Mouse (Mus musculus): ENCODE measurements around the gene Cypt2. TPM values are rescaled to one million over a fixed set of nuclear protein-coding genes. Genes with fewer than 3 reads are reported as not detected.
"Not testable (repeated sequence)": the region's sequence is repeated elsewhere in the genome, so short reads cannot be mapped to it uniquely, and the experiment has no call there.

The Cypt2 gene
- total RNA-seq (2014; rRNA removed; ENCODE audit: low replicate concordance) (not detected in 2 replicates), polyA plus RNA-seq (2015; fragmentation: Nextera tagmentation; extraction: Ambion mirVana) (not detected in 2 replicates)

DNA sequence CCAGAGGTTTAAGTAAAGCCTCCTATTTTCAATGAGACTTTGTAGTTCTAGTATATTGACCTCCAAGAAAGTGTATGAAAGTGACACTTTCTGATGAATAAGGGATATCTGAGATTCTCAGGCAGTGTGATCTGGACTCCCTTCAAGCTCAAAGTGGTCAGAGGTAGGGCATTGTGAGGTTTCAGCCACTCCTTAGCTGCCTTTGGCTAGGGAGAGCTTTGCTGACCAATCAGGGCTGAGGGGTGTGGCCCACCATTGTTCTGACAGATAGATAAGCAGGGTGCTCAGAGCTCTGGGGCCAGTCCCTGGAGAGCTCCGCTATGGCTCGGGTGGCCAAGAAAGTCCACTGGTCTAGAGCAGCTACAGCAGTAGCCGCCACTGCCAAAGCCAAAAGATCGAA lies at the start of gene Cypt2:
Cypt2 (plus strand) TSS at position 301 of the 400 bp plus-strand sequence.
- H3K9ac ChIP-seq (replicated peaks; ENCODE audit: low read depth, low read length); H3K36me3 ChIP-seq (replicated peaks; ENCODE audit: control insufficient read depth, insufficient read depth, low read length); H3K27me3 ChIP-seq (ENCODE audit: control insufficient read depth, insufficient read depth, low read length); H3K4me2 ChIP-seq (ENCODE audit: low read depth, low read length); DNase-seq (ENCODE audit: low spot score); H3K27ac ChIP-seq (ENCODE audit: low read depth); H3K4me1 ChIP-seq (ENCODE audit: control insufficient read depth, insufficient read depth); H3K9me3 ChIP-seq (replicated peaks; ENCODE audit: control insufficient read depth, low read length); H3K4me3 ChIP-seq (ENCODE audit: low read depth, low read length); ATAC-seq (ENCODE audit: insufficient read depth, low read depth): not testable (repeated sequence)
- WGBS, result 77% methylated on average over 4 of the region's 4 CpGs

DNA sequence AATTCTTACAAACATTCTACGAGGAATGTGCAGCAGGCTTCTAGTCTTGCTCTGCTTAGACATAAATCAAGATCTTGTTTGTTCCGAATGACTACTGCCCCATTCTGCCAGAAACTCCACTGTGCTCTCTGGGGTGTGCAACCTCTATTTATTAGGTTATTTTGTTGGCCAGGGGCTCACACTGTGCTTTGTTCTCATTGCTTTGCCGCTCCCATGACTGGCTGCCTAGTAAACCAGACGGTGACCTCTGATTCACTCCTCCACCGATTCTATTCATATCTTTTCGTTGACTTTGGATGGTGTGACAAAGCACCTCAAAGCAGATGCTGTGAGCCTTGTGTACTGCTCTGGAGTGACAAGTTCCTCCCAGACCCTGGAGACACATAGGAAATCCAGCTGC lies 46.7 kb downstream of the Cypt2 start:
- WGBS, result 66% methylated on average over 6 of the region's 6 CpGs
- Histone ChIP-seq H3K4me1 (ENCODE audit: control insufficient read depth, insufficient read depth) (no peaks in the 10 kb centered on the region), H3K9me3 (replicated peaks; ENCODE audit: control insufficient read depth, low read length) (no peaks in the 10 kb centered on the region), H3K27ac (ENCODE audit: low read depth) (no peak overlapping the region), H3K4me2 (ENCODE audit: low read depth, low read length) (no peak overlapping the region), H3K27me3 (ENCODE audit: control insufficient read depth, insufficient read depth, low read length) (no peaks in the 10 kb centered on the region), H3K9ac (replicated peaks; ENCODE audit: low read depth, low read length) (no peak overlapping the region), H3K4me3 (ENCODE audit: low read depth, low read length) (no peak overlapping the region), H3K36me3 (replicated peaks; ENCODE audit: control insufficient read depth, insufficient read depth, low read length) (no peaks in the 10 kb centered on the region)
- DNase-seq (ENCODE audit: low spot score), result no peak
- no peak for ATAC-seq (ENCODE audit: insufficient read depth, low read depth)
- TF ChIP-seq EP300 (IDR thresholded peaks at IDR 0.05; ENCODE audit: low read depth), result no peak
- TF ChIP-seq CTCF (IDR thresholded peaks at IDR 0.05; ENCODE audit: low read depth), result no peak
